Mouse (Mus musculus): ENCODE data around the gene Ccl7.

The Ccl7 gene

GRCm38 (mm10) chr11:82035857-82036256 is 9.7 kb upstream of the Ccl7 start:
- DNase-seq = no peak

GRCm38 (mm10) chr11:82038535-82038934 is 7.0 kb upstream of the Ccl7 start, which contains the start of gene Gm17268:
Gene Gm17268 (minus strand): TSS chr11:82038562.
- DNase-seq = no peak

GRCm38 (mm10) chr11:82039132-82039660 is 6.3 kb upstream of the Ccl7 start:
- DNase-seq = peak in 1 of 2 experiments; percentile 18

- DNase-seq = peak in 1 of 2 experiments; percentile 36
Observed at GRCm38 (mm10) chr11:82041671-82042080, 3.8 kb upstream of the Ccl7 start.

GRCm38 (mm10) chr11:82047746-82048415 is 2.4 kb downstream of the Ccl7 start:
- DNase-seq = peak; percentile 51 to 54

GRCm38 (mm10) chr11:82053849-82054248 is 8.3 kb downstream of the Ccl7 start:
- no peak for DNase-seq

- no peak for DNase-seq
Observed at GRCm38 (mm10) chr11:82057646-82058045, 12.1 kb downstream of the Ccl7 start, which contains the start of gene Ccl11. Gene Ccl11 (plus strand): TSS chr11:82057823.

- DNase-seq = no peak
Observed at GRCm38 (mm10) chr11:82062226-82062625, 16.7 kb downstream of the Ccl7 start.

GRCm38 (mm10) chr11:82063454-82063853 is 17.9 kb downstream of the Ccl7 start:
- peak in 1 of 2 experiments; percentile 10 for DNase-seq

- no peak for DNase-seq
Observed at GRCm38 (mm10) chr11:82066953-82067571, 21.6 kb downstream of the Ccl7 start.

- peak in 1 of 2 experiments; percentile 14 for DNase-seq
Observed at GRCm38 (mm10) chr11:82071076-82071475, 25.6 kb downstream of the Ccl7 start.

- no peak for DNase-seq
Observed at GRCm38 (mm10) chr11:82072374-82072773, 26.9 kb downstream of the Ccl7 start.

- DNase-seq = no peak
Observed at GRCm38 (mm10) chr11:82072984-82073383, 27.5 kb downstream of the Ccl7 start.

- peak in 1 of 2 experiments; percentile 8 for DNase-seq
Observed at GRCm38 (mm10) chr11:82073686-82074085, 28.2 kb downstream of the Ccl7 start.

GRCm38 (mm10) chr11:82077031-82077430 is 31.5 kb downstream of the Ccl7 start:
- DNase-seq = no peak

- no peak for DNase-seq
Observed at GRCm38 (mm10) chr11:82078136-82078730, 32.7 kb downstream of the Ccl7 start.

- DNase-seq = no peak
Observed at GRCm38 (mm10) chr11:82080865-82081264, 35.4 kb downstream of the Ccl7 start.

GRCm38 (mm10) chr11:82084360-82084759 is 38.8 kb downstream of the Ccl7 start:
- DNase-seq = no peak
